Mouse (Mus musculus): ENCODE measurements around the gene Nmur1.

GRCm38 (mm10) chr1:86441724-86441979 lies 15.6 kb upstream of the Nmur1 start:
- TF ChIP-seq CTCF (IDR thresholded peaks at IDR 0.05; ENCODE audit: low read depth) = no peak
- no peak for TF ChIP-seq EP300 (IDR thresholded peaks at IDR 0.05; ENCODE audit: low read depth)
